Mouse (Mus musculus) lung, embryonic 15.5 days (tissue): ENCODE data around the gene Rnf114. TPM values are rescaled to one million over a fixed set of nuclear protein-coding genes. Genes with fewer than 3 reads are reported as not detected.

Experiments
- ATAC-seq: fragments of 200-750 bp; cut with Nextera tagmentation; 2 replicates; pipeline ENCODE4 v1.8.0; 2017; ENCODE audit warnings: moderate number of reproducible peaks, borderline replicate concordance; ENCODE audit not compliant: low FRiP score, low TSS enrichment; ENCODE audit errors: extremely low read depth
- H3K27ac ChIP-seq: fragments of 300-500 bp; sonication (generic); 2 replicates; pipeline ENCODE4 v1.5.1; 2015; ENCODE audit warnings: moderate library complexity, mild to moderate bottlenecking, inconsistent platforms
- H3K27me3 ChIP-seq: fragments of 300-500 bp; sonication (generic); 2 replicates; pipeline ENCODE4 v1.6.1; 2015; ENCODE audit warnings: inconsistent platforms
- H3K36me3 ChIP-seq: fragments of 300-500 bp; sonication (generic); 2 replicates; pipeline ENCODE4 v1.6.1; 2015; ENCODE audit warnings: inconsistent platforms
- H3K4me1 ChIP-seq: fragments of 300-500 bp; sonication (generic); 2 replicates; pipeline ENCODE4 v1.6.1; 2015; ENCODE audit warnings: inconsistent platforms
- H3K4me2 ChIP-seq: fragments of 300-500 bp; sonication (generic); 2 replicates; pipeline ENCODE4 v1.6.1; 2015; ENCODE audit warnings: inconsistent platforms, mild to moderate bottlenecking, moderate library complexity
- H3K4me3 ChIP-seq: fragments of 300-500 bp; sonication (generic); 2 replicates; pipeline ENCODE4 v1.5.1; 2015; ENCODE audit warnings: mild to moderate bottlenecking, inconsistent platforms
- H3K9ac ChIP-seq: fragments of 300-500 bp; sonication (generic); 2 replicates; pipeline ENCODE4 v1.6.1; 2015; ENCODE audit warnings: inconsistent platforms
- H3K9me3 ChIP-seq: fragments of 300-500 bp; sonication (generic); 2 replicates; pipeline ENCODE4 v1.6.1; 2016; ENCODE audit warnings: inconsistent platforms
- WGBS: fragments of 180-500 bp; shearing (Covaris S2); methylation state at CpG from one replicate; pipeline ENCODE4 v1.1.7; 2015; 5-methylcytosine and 5-hydroxymethylcytosine counted together
- polyA plus RNA-seq: library from polyadenylated mRNA; unstranded; fragments of >200 nt; fragmentation: Nextera tagmentation; extraction: Ambion mirVana; gene quantifications from 2 replicates; pipeline ENCODE4 v1.2.1, GENCODE M21; 2015

The Rnf114 gene
- polyA plus RNA-seq, 1 experiment from 2014 or later: 102 TPM

- Histone ChIP-seq H3K4me3 (no peak overlapping the region), H3K36me3 (peaks cover 46% of the 10 kb centered on the region), H3K4me1 (no peaks in the 10 kb centered on the region), H3K9ac (no peak overlapping the region), H3K27ac (no peak overlapping the region), H3K4me2 (no peak overlapping the region), H3K9me3 (no peaks in the 10 kb centered on the region), H3K27me3 (no peaks in the 10 kb centered on the region)
- no peak for ATAC-seq
- 96% methylated on average over 3 of the region's 3 CpGs for WGBS
Measured at GRCm38 (mm10) chr2:167458548-167458947, 33.9 kb upstream of the Rnf114 start.

GRCm38 (mm10) chr2:167459071-167459865, 33.2 kb upstream of the Rnf114 start:
- no peak overlapping the region for H3K4me3 ChIP-seq
- H3K4me1 ChIP-seq: no peaks in the 10 kb centered on the region
- no peak overlapping the region for H3K9ac ChIP-seq
- H3K9me3 ChIP-seq: no peaks in the 10 kb centered on the region
- no peak for ATAC-seq
- peaks cover 39% of the 10 kb centered on the region for H3K36me3 ChIP-seq
- H3K27ac ChIP-seq: no peak overlapping the region
- H3K27me3 ChIP-seq: no peaks in the 10 kb centered on the region
- H3K4me2 ChIP-seq: no peak overlapping the region
- WGBS: 91% methylated on average over 6 of the region's 6 CpGs

GRCm38 (mm10) chr2:167462954-167463353, 29.5 kb upstream of the Rnf114 start:
- Histone ChIP-seq H3K4me1 (no peaks in the 10 kb centered on the region), H3K27me3 (no peaks in the 10 kb centered on the region), H3K9me3 (no peaks in the 10 kb centered on the region), H3K27ac (no peak overlapping the region), H3K4me3 (no peak overlapping the region), H3K9ac (no peak overlapping the region), H3K36me3 (peaks cover 29% of the 10 kb centered on the region), H3K4me2 (no peak overlapping the region)
- 52% methylated on average over 6 of the region's 6 CpGs for WGBS
- ATAC-seq: no peak

- no peak for ATAC-seq
- H3K36me3 ChIP-seq: peaks cover 30% of the 10 kb centered on the region
- no peak overlapping the region for H3K4me2 ChIP-seq
- no peaks in the 10 kb centered on the region for H3K9me3 ChIP-seq
- H3K27ac ChIP-seq: no peak overlapping the region
- no peak overlapping the region for H3K9ac ChIP-seq
- no peaks in the 10 kb centered on the region for H3K27me3 ChIP-seq
- H3K4me1 ChIP-seq: no peaks in the 10 kb centered on the region
- WGBS: 96% methylated on average over 5 of the region's 5 CpGs
- H3K4me3 ChIP-seq: no peak overlapping the region
Measured at GRCm38 (mm10) chr2:167463802-167464201, 28.6 kb upstream of the Rnf114 start.

GRCm38 (mm10) chr2:167465951-167466350, 26.5 kb upstream of the Rnf114 start:
- Histone ChIP-seq H3K27me3 (no peaks in the 10 kb centered on the region), H3K36me3 (peaks cover 45% of the 10 kb centered on the region), H3K4me3 (no peak overlapping the region), H3K9ac (no peak overlapping the region), H3K4me2 (no peak overlapping the region), H3K4me1 (no peaks in the 10 kb centered on the region), H3K9me3 (no peaks in the 10 kb centered on the region), H3K27ac (no peak overlapping the region)
- 85% methylated on average over 3 of the region's 3 CpGs for WGBS
- ATAC-seq: no peak

GRCm38 (mm10) chr2:167467214-167467613, 25.2 kb upstream of the Rnf114 start:
- Histone ChIP-seq H3K9ac (no peak overlapping the region), H3K27ac (no peak overlapping the region)
- ATAC-seq: no peak

GRCm38 (mm10) chr2:167468444-167468843, 24.0 kb upstream of the Rnf114 start:
- ATAC-seq: no peak
- Histone ChIP-seq H3K27ac (no peak overlapping the region), H3K36me3 (peaks cover 64% of the 10 kb centered on the region), H3K9me3 (no peaks in the 10 kb centered on the region), H3K4me2 (no peak overlapping the region), H3K4me1 (no peaks in the 10 kb centered on the region), H3K27me3 (no peaks in the 10 kb centered on the region), H3K4me3 (no peak overlapping the region), H3K9ac (no peak overlapping the region)
- 74% methylated on average over 6 of the region's 6 CpGs for WGBS

More at GRCm38 (mm10) chr2:167467214-167467613, 25.2 kb upstream of the Rnf114 start:
- H3K4me1 ChIP-seq: no peaks in the 10 kb centered on the region
- no peak overlapping the region for H3K4me3 ChIP-seq
- WGBS: 49% methylated on average over 5 of the region's 5 CpGs
- no peaks in the 10 kb centered on the region for H3K9me3 ChIP-seq
- H3K4me2 ChIP-seq: no peak overlapping the region
- no peaks in the 10 kb centered on the region for H3K27me3 ChIP-seq
- peaks cover 57% of the 10 kb centered on the region for H3K36me3 ChIP-seq

- Histone ChIP-seq H3K9me3 (no peaks in the 10 kb centered on the region), H3K27ac (no peak overlapping the region), H3K4me1 (no peaks in the 10 kb centered on the region; the same call in 1 of the 2 replicates), H3K4me2 (no peak overlapping the region), H3K9ac (no peak overlapping the region), H3K36me3 (peaks cover 72% of the 10 kb centered on the region), H3K27me3 (no peaks in the 10 kb centered on the region), H3K4me3 (no peak overlapping the region)
- WGBS: 84% methylated on average over 3 of the region's 3 CpGs
- ATAC-seq: no peak
Measured at GRCm38 (mm10) chr2:167470611-167471010, 21.8 kb upstream of the Rnf114 start.

- no peak overlapping the region for H3K9ac ChIP-seq
- no peak overlapping the region for H3K27ac ChIP-seq
- no peaks in the 10 kb centered on the region for H3K9me3 ChIP-seq
- WGBS: 84% methylated on average over 6 of the region's 6 CpGs
- H3K27me3 ChIP-seq: no peaks in the 10 kb centered on the region
- H3K36me3 ChIP-seq: peaks cover 66% of the 10 kb centered on the region
- H3K4me2 ChIP-seq: no peak overlapping the region
- peaks cover 10% of the 10 kb centered on the region for H3K4me1 ChIP-seq
- ATAC-seq: no peak
- no peak overlapping the region for H3K4me3 ChIP-seq
Measured at GRCm38 (mm10) chr2:167471585-167471984, 20.9 kb upstream of the Rnf114 start.

GRCm38 (mm10) chr2:167474218-167474617, 18.2 kb upstream of the Rnf114 start:
- Histone ChIP-seq H3K4me3 (no peak overlapping the region), H3K27me3 (no peaks in the 10 kb centered on the region), H3K9ac (no peak overlapping the region), H3K4me2 (no peak overlapping the region), H3K36me3 (peaks cover 54% of the 10 kb centered on the region), H3K27ac (no peak overlapping the region), H3K4me1 (peaks cover 15% of the 10 kb centered on the region), H3K9me3 (no peaks in the 10 kb centered on the region)
- no peak for ATAC-seq
- WGBS: 83% methylated on average over 6 of the region's 6 CpGs

GRCm38 (mm10) chr2:167475596-167475995, 16.8 kb upstream of the Rnf114 start:
- WGBS: 73% methylated on average over 5 of the region's 5 CpGs
- H3K4me2 ChIP-seq: no peak overlapping the region
- H3K27me3 ChIP-seq: no peaks in the 10 kb centered on the region
- no peak for ATAC-seq
- no peak overlapping the region for H3K9ac ChIP-seq
- H3K9me3 ChIP-seq: no peaks in the 10 kb centered on the region
- peak overlapping the region; percentile 20 for H3K27ac ChIP-seq
- H3K4me1 ChIP-seq: peaks cover 15% of the 10 kb centered on the region
- peaks cover 41% of the 10 kb centered on the region for H3K36me3 ChIP-seq
- H3K4me3 ChIP-seq: no peak overlapping the region

GRCm38 (mm10) chr2:167476200-167476688, 16.2 kb upstream of the Rnf114 start:
- Histone ChIP-seq H3K27ac (peak overlapping the region; percentile 42), H3K4me1 (peaks cover 15% of the 10 kb centered on the region), H3K27me3 (no peaks in the 10 kb centered on the region), H3K4me3 (no peak overlapping the region), H3K9ac (no peak overlapping the region), H3K4me2 (no peak overlapping the region), H3K36me3 (peaks cover 35% of the 10 kb centered on the region), H3K9me3 (no peaks in the 10 kb centered on the region)
- peak; percentile 63 for ATAC-seq
- WGBS: 13% methylated on average over 7 of the region's 7 CpGs
